Mouse (Mus musculus) ES-E14 (cell line): ENCODE measurements at regions not wholly inside any gene's neighbourhood (a gene's known extent, or its start where the extent isn't known, plus 50 kb on each side); places are given as distances from the start of the nearest gene placed in this dataset.

Experiments
- CHD2 ChIP-seq: IDR thresholded peaks from 2 replicates; pipeline ENCODE4 v1.6.1; 2014; ENCODE audit warnings: mild to moderate bottlenecking, low read depth, low read length, inconsistent platforms
- HCFC1 ChIP-seq: IDR thresholded peaks from 2 replicates; pipeline ENCODE4 v1.6.1; 2012; ENCODE audit warnings: low read length, inconsistent platforms, borderline replicate concordance; ENCODE audit not compliant: insufficient read depth
- MAFK ChIP-seq: IDR thresholded peaks from 2 replicates; pipeline ENCODE4 v1.6.1; 2014; ENCODE audit warnings: mild to moderate bottlenecking, low read depth, low read length, inconsistent platforms; ENCODE audit not compliant: insufficient read depth

- TF ChIP-seq CHD2 (no peak), HCFC1 (no peak), MAFK (no peak)
Measured at GRCm38 (mm10) chr4:142307321-142307720, 68.1 kb upstream of the Kazn start.
